Mouse (Mus musculus): Measurements from ENCODE around the gene Sorbs1. TPM values are rescaled to one million over a fixed set of nuclear protein-coding genes. Genes with fewer than 3 reads are reported as not detected.

The Sorbs1 gene
- polyA plus RNA-seq, 2 experiments, result 11.3 to 31.0 TPM

DNA sequence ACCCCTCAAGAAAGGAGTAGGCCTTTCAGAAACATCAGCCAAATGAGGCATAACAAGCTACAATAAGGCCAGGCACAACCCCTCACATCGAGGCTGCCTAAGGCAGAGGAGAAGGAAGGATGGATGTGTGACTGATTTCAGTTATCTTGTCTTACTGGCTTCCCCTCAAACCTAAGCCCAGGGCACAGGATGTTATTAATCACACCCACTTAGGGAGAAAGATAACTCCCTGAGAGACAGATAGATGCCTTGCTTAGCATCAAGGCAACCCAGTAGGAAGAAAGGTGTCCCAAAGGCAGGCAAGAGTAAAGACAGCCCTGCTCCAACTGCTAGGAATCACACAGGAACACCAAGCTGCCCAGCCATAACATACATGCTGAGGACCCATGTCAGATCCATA, 54.2 kb downstream of the Sorbs1 start:
- Histone ChIP-seq H3K4me3 (ENCODE audit: insufficient read depth in 1 of 2, low read depth in 2 of 2, low read length in 2 of 2) (no peak overlapping the region), H3K36me3 (replicated peaks; ENCODE audit: control insufficient read depth, insufficient read depth, low read depth) (no peaks in the 10 kb centered on the region), H3K4me1 (replicated peaks; ENCODE audit: control insufficient read depth in 2 of 2, insufficient read depth in 2 of 2, low read length in 1 of 2) (peaks cover 6 to 15% of the 10 kb centered on the region in 2 experiments), H3K27me3 (ENCODE audit: control insufficient read depth, insufficient read depth, low read length) (no peaks in the 10 kb centered on the region), H3K4me2 (ENCODE audit: low read depth) (no peak overlapping the region), H3K9me3 (ENCODE audit: control insufficient read depth, low read length) (no peaks in the 10 kb centered on the region), H3K27ac (no peak overlapping the region), H3K9ac (replicated peaks) (no peak overlapping the region)
- TF ChIP-seq CTCF (IDR thresholded peaks at IDR 0.05; ENCODE audit: low read depth) (no peak), EP300 (IDR thresholded peaks at IDR 0.05; ENCODE audit: low read depth) (no peak)
- 9% methylated on average over 1 of the region's 1 CpGs for WGBS (ENCODE audit: insufficient replicate concordance)
- no peak for ATAC-seq (ENCODE audit: insufficient read depth)
- DNase-seq (ENCODE audit: low read depth in 3 of 3, low spot score in 3 of 3), result no peak

DNA sequence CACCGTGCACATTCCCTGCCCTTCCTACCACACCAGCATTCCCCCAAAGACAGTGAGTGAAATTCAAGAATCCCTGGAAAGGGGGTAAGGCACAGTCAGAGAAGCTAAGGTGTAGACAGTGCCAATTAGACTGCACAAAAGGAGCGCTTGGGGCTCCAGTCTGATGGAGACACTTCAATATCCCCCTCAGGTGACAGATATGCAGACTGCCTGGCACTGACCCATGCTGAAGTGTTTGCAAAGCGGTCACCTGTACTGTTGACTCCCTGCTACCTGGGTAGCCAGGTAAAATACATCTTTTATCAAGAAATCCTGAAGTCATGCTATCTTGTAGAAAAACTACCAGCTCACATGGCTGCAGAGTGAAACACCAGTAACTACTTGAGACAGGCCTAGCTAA, 54.8 kb downstream of the Sorbs1 start:
- no peak for TF ChIP-seq CTCF (IDR thresholded peaks at IDR 0.05; ENCODE audit: low read depth)
- Histone ChIP-seq H3K4me3 (ENCODE audit: insufficient read depth in 1 of 2, low read depth in 2 of 2, low read length in 2 of 2) (no peak overlapping the region), H3K27ac (no peak overlapping the region), H3K9me3 (ENCODE audit: control insufficient read depth, low read length) (no peaks in the 10 kb centered on the region), H3K4me2 (ENCODE audit: low read depth) (no peak overlapping the region), H3K4me1 (replicated peaks; ENCODE audit: control insufficient read depth in 2 of 2, insufficient read depth in 2 of 2, low read length in 1 of 2) (peaks cover 6 to 15% of the 10 kb centered on the region in 2 experiments), H3K36me3 (replicated peaks; ENCODE audit: control insufficient read depth, insufficient read depth, low read depth) (no peaks in the 10 kb centered on the region), H3K9ac (replicated peaks) (no peak overlapping the region), H3K27me3 (ENCODE audit: control insufficient read depth, insufficient read depth, low read length) (no peaks in the 10 kb centered on the region)
- WGBS (ENCODE audit: insufficient replicate concordance), result 73% methylated on average over 3 of the region's 3 CpGs
- no peak for ATAC-seq (ENCODE audit: insufficient read depth)
- no peak for DNase-seq (ENCODE audit: low read depth in 3 of 3, low spot score in 3 of 3)

DNA sequence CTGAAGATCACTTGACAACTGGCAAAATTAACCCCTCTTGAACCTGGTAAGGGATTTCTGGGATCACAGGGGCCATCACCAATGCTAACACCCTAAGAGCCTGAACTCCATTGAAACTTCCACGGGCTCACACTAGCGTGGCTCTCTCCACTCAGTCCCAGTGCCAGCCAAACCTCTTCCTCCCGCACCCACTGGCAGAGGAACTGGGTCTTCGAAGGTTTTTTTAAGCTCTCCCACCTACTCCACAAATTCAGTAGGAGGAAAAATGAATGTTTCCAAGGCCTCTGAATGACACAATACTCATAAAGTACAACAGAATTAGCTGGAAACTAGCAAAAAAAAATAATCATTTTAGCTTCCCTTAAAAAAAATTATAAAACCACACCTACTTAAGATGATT, 58.3 kb downstream of the Sorbs1 start:
- H3K36me3 ChIP-seq (replicated peaks; ENCODE audit: control insufficient read depth, insufficient read depth, low read depth), result no peaks in the 10 kb centered on the region; the same call in 1 of the 2 replicates
- no peak for ATAC-seq (ENCODE audit: insufficient read depth)
- H3K9me3 ChIP-seq (ENCODE audit: control insufficient read depth, low read length), result no peaks in the 10 kb centered on the region
- H3K27ac ChIP-seq, result no peak overlapping the region
- 75% methylated on average over 4 of the region's 4 CpGs for WGBS (ENCODE audit: insufficient replicate concordance)
- DNase-seq (ENCODE audit: low read depth in 3 of 3, low spot score in 3 of 3), result no peak
- no peak overlapping the region for H3K4me3 ChIP-seq (ENCODE audit: insufficient read depth in 1 of 2, low read depth in 2 of 2, low read length in 2 of 2)
- no peak overlapping the region for H3K4me2 ChIP-seq (ENCODE audit: low read depth)
- H3K27me3 ChIP-seq (ENCODE audit: control insufficient read depth, insufficient read depth, low read length), result no peaks in the 10 kb centered on the region
- no peaks in the 10 kb centered on the region; a peak in 1 of 4 replicates for H3K4me1 ChIP-seq (replicated peaks; ENCODE audit: control insufficient read depth in 2 of 2, insufficient read depth in 2 of 2, low read length in 1 of 2)
- no peak overlapping the region for H3K9ac ChIP-seq (replicated peaks)
- TF ChIP-seq CTCF (IDR thresholded peaks at IDR 0.05; ENCODE audit: low read depth) (no peak), EP300 (IDR thresholded peaks at IDR 0.05; ENCODE audit: low read depth) (no peak)

DNA sequence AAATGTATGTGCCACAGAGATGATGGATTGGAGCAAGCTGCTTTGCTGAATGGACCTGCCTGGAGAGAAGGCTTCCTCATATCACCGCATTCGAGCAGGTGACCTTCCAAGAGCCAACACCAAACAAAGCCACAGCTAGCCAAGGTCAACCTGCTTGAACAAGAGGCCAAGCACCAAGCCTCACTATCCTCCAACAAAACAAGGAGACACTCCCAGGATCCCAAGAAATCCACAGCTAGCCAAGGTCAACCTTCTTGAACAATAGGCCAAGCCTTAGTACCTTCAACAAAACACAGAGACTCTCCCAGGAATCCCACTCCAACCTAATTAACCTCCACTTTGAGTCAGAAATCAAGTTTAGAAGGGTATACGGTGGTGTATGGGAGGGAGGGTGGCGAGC, 59.5 kb downstream of the Sorbs1 start:
- no peak for ATAC-seq (ENCODE audit: insufficient read depth)
- Histone ChIP-seq H3K4me3 (ENCODE audit: insufficient read depth in 1 of 2, low read depth in 2 of 2, low read length in 2 of 2) (no peak overlapping the region), H3K27me3 (ENCODE audit: control insufficient read depth, insufficient read depth, low read length) (no peaks in the 10 kb centered on the region), H3K4me2 (ENCODE audit: low read depth) (no peak overlapping the region), H3K9ac (replicated peaks) (no peak overlapping the region), H3K4me1 (replicated peaks; ENCODE audit: control insufficient read depth in 2 of 2, insufficient read depth in 2 of 2, low read length in 1 of 2) (no peaks in the 10 kb centered on the region), H3K9me3 (ENCODE audit: control insufficient read depth, low read length) (no peaks in the 10 kb centered on the region), H3K36me3 (replicated peaks; ENCODE audit: control insufficient read depth, insufficient read depth, low read depth) (no peaks in the 10 kb centered on the region; the same call in 1 of the 2 replicates), H3K27ac (no peak overlapping the region)
- DNase-seq (ENCODE audit: low read depth in 3 of 3, low spot score in 3 of 3), result no peak
- 89% methylated on average over 4 of the region's 4 CpGs for WGBS (ENCODE audit: insufficient replicate concordance)
- TF ChIP-seq CTCF (IDR thresholded peaks at IDR 0.05; ENCODE audit: low read depth), result no peak
- TF ChIP-seq EP300 (IDR thresholded peaks at IDR 0.05; ENCODE audit: low read depth), result no peak

DNA sequence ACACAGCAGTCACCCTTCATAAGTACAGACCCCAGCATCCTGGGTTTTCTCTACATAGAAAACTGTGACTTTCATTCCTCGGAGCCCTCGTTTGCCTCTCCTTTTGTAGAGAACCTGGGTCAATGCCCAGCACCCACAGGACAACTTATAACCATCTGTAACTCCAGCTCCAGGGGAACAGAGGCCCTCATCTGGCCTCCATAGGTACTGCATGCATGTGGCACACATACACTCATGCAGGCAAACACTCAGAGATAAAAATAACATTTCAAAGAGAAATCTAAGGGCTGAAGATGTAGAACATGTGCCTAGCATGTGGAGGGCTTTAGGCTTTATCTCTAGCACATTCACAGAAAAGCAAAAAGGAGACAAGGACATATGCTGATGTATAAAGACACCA, 61.4 kb downstream of the Sorbs1 start:
- no peak overlapping the region for H3K4me3 ChIP-seq (ENCODE audit: insufficient read depth in 1 of 2, low read depth in 2 of 2, low read length in 2 of 2)
- no peak overlapping the region for H3K27ac ChIP-seq
- no peak for TF ChIP-seq CTCF (IDR thresholded peaks at IDR 0.05; ENCODE audit: low read depth)
- TF ChIP-seq EP300 (IDR thresholded peaks at IDR 0.05; ENCODE audit: low read depth), result no peak
- no peaks in the 10 kb centered on the region for H3K27me3 ChIP-seq (ENCODE audit: control insufficient read depth, insufficient read depth, low read length)
- no peak for DNase-seq (ENCODE audit: low read depth in 3 of 3, low spot score in 3 of 3)
- H3K9me3 ChIP-seq (ENCODE audit: control insufficient read depth, low read length), result no peaks in the 10 kb centered on the region
- no peak for ATAC-seq (ENCODE audit: insufficient read depth)
- no peak overlapping the region for H3K9ac ChIP-seq (replicated peaks)
- no peaks in the 10 kb centered on the region for H3K4me1 ChIP-seq (replicated peaks; ENCODE audit: control insufficient read depth in 2 of 2, insufficient read depth in 2 of 2, low read length in 1 of 2)
- H3K36me3 ChIP-seq (replicated peaks; ENCODE audit: control insufficient read depth, insufficient read depth, low read depth), result no peaks in the 10 kb centered on the region; the same call in 1 of the 2 replicates
- H3K4me2 ChIP-seq (ENCODE audit: low read depth), result no peak overlapping the region
- WGBS (ENCODE audit: insufficient replicate concordance), result 77% methylated on average over 2 of the region's 2 CpGs

Measured in liver, embryonic 14.5 days (tissue).